In the genomic region with DNA sequence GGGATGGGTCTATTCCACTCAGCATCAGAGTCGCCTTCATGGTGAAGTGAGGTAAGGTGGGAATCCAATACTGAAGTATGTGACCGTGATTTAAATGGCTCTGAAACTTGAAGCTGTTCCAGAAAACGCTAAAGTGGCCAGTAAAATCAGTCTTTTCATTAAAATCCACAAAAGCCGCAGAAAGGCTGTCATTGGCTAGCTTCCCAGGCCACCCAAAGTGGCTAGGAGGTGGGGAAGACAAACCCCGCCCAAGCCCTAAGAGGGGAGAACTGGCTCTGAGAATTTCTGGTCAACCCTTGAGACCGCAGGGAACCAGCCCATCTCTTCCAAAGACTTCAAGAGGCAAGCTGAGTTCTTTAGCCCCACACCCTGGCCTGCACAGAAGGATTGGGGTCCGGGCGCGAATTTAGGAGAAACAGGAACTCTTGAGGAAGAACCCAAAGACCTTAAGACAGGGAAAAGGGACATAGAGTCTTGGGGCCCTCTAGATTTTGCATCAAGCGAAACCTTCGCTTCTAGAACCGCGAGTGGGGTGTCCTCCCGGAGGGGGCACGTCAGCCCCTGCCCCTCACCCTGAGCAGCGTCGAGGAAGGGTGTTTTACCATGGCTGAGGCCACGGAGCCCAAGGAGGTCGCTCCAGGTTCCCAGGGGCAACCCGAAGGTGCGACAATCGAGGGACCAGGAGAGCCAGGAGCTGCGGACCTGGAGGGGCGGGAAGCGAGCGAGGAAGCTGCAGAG, we compare ENCODE assay signal across 9 mouse cellular contexts. TPM values are rescaled to one million over a fixed set of nuclear protein-coding genes. Genes with fewer than 3 reads are reported as not detected.
DNase-seq lines count a peak whose midpoint lies in the region; ATAC-seq and TF ChIP-seq lines count a peak whose summit lies in the region.
"Had no signal": no experiment of that assay in that cellular context is flagged by ENCODE, and none has a peak within 500 bp of the region (broad histone marks: within the 10 kb centered on the region; RNA-seq: fewer than 3 reads in every experiment).

No protein-coding gene starts in this region.

- H3K79me2 ChIP-seq in heart, adult 2 months (replicated peaks; ENCODE audit: control insufficient read depth, insufficient read depth, low read length), result no peaks in the 10 kb centered on the region

- H3K4me1 ChIP-seq in heart, adult 2 months (ENCODE audit: control insufficient read depth, insufficient read depth, low read length), result no peaks in the 10 kb centered on the region
- H3K4me1 ChIP-seq in ES-Bruce4 (ENCODE audit: control insufficient read depth, insufficient read depth, low read length), result no peaks in the 10 kb centered on the region
- H3K4me1 ChIP-seq in hindbrain, embryonic 10.5 days (replicated peaks), result peaks cover 17% of the 10 kb centered on the region
- H3K4me1 ChIP-seq in lung, embryonic 16.5 days (replicated peaks; ENCODE audit: control insufficient read depth, insufficient read depth, low read length), result peaks cover 19% of the 10 kb centered on the region
- H3K4me1 ChIP-seq in cerebellum, adult 2 months (ENCODE audit: control insufficient read depth, insufficient read depth, low read length), result no peaks in the 10 kb centered on the region

- no peak for TF ChIP-seq CTCF in heart, adult 2 months (IDR thresholded peaks at IDR 0.05)
- TF ChIP-seq CTCF in ES-Bruce4 (IDR thresholded peaks at IDR 0.05; ENCODE audit: low read depth, low read length), result no peak
- no peak for TF ChIP-seq CTCF in cerebellum, adult 2 months (IDR thresholded peaks at IDR 0.05; ENCODE audit: borderline replicate concordance, insufficient read depth, low read depth, low read length)

- no peaks in the 10 kb centered on the region for H3K9me3 ChIP-seq in ES-Bruce4 (replicated peaks; ENCODE audit: control insufficient read depth, insufficient read depth, low read length, poor library complexity, severe bottlenecking)
- no peaks in the 10 kb centered on the region for H3K9me3 ChIP-seq in hindbrain, embryonic 10.5 days
- no peaks in the 10 kb centered on the region for H3K9me3 ChIP-seq in lung, embryonic 16.5 days (ENCODE audit: control insufficient read depth, low read length)

- intact Hi-C loops in heart, adult 2 months (cut with DNase I), result no loop called here

- no peak overlapping the region for H3K9ac ChIP-seq in heart, adult 2 months (ENCODE audit: low read depth, low read length)
- peak overlapping the region; percentile 69 for H3K9ac ChIP-seq in ES-Bruce4 (ENCODE audit: low read depth, poor library complexity, severe bottlenecking)
- H3K9ac ChIP-seq in lung, embryonic 16.5 days (ENCODE audit: low read length), result peak overlapping the region; percentile 77

- H3K27me3 ChIP-seq in heart, adult 2 months (ENCODE audit: control insufficient read depth, insufficient read depth, low read length), result peaks cover 11% of the 10 kb centered on the region
- H3K27me3 ChIP-seq in ES-Bruce4 (ENCODE audit: control insufficient read depth, insufficient read depth, low read length, poor library complexity, severe bottlenecking), result 0 out of 2 replicates have a peak, but pooled peaks cover 9% of the 10 kb centered on the region
- H3K27me3 ChIP-seq in hindbrain, embryonic 10.5 days (ENCODE audit: insufficient read depth, poor library complexity, severe bottlenecking), result peaks cover 61% of the 10 kb centered on the region
- H3K27me3 ChIP-seq in lung, embryonic 16.5 days (ENCODE audit: control insufficient read depth, insufficient read depth, low read depth, low read length), result peaks cover 22% of the 10 kb centered on the region
- H3K27me3 ChIP-seq in cerebellum, adult 2 months (ENCODE audit: control insufficient read depth, insufficient read depth, low read length), result peaks cover 2% of the 10 kb centered on the region; the same call in 1 of the 2 replicates

- H3K27ac ChIP-seq in heart, adult 2 months, result no peak overlapping the region
- H3K27ac ChIP-seq in ES-Bruce4 (ENCODE audit: insufficient read depth, low read length), result no peak overlapping the region
- H3K27ac ChIP-seq in hindbrain, embryonic 10.5 days, result peak overlapping the region; percentile 76
- peak overlapping the region; percentile 93 for H3K27ac ChIP-seq in lung, embryonic 16.5 days (ENCODE audit: low read length)
- H3K27ac ChIP-seq in cerebellum, adult 2 months (ENCODE audit: insufficient read depth, low read length), result no peak overlapping the region

- H3K36me3 ChIP-seq in heart, adult 2 months (ENCODE audit: control insufficient read depth, insufficient read depth, low read length), result no peaks in the 10 kb centered on the region
- no peaks in the 10 kb centered on the region for H3K36me3 ChIP-seq in ES-Bruce4 (ENCODE audit: control insufficient read depth, insufficient read depth, low read length, poor library complexity, severe bottlenecking)
- H3K36me3 ChIP-seq in hindbrain, embryonic 10.5 days, result no peaks in the 10 kb centered on the region
- H3K36me3 ChIP-seq in lung, embryonic 16.5 days (ENCODE audit: control insufficient read depth, insufficient read depth, low read length), result no peaks in the 10 kb centered on the region

- ATAC-seq in lung, embryonic 16.5 days (ENCODE audit: low read depth), result peak; percentile 81

- WGBS in heart, adult 2 months, result 21% methylated on average over 26 of the region's 26 CpGs
- whole genome bisulfite sequencing in hindbrain, embryonic 10.5 days, result 9% methylated on average over 26 of the region's 26 CpGs
- WGBS in lung, embryonic 16.5 days, result 6% methylated on average over 26 of the region's 26 CpGs
- WGBS in cerebellum, adult 2 months, result 14% methylated on average over 26 of the region's 26 CpGs

- DNase-seq in heart, adult 2 months, result no peak
- no peak for DNase-seq in heart, adult 11 months
- no peak for DNase-seq in hindbrain, embryonic 10.5 days (ENCODE audit: low spot score)
- no peak for DNase-seq in spleen, postnatal 10 days (ENCODE audit: low spot score in 2 of 2)
- DNase-seq in layer of hippocampus, adult 8-10 months (ENCODE audit: low spot score in 2 of 2), result no peak
- DNase-seq in cerebellum, adult 2 months, result no peak
- DNase-seq: layer of hippocampus, adult 9-11 months had no signal

- no peak for TF ChIP-seq POLR2A in heart, adult 2 months (IDR thresholded peaks at IDR 0.05; ENCODE audit: insufficient read depth, low read depth, low read length)
- TF ChIP-seq POLR2A in ES-Bruce4 (IDR thresholded peaks at IDR 0.05; ENCODE audit: insufficient read depth, low read length), result no peak
- TF ChIP-seq POLR2A in cerebellum, adult 2 months (IDR thresholded peaks at IDR 0.05; ENCODE audit: borderline replicate concordance, insufficient read depth, low read length), result no peak

- peak overlapping the region; percentile 37; the same call in 1 of the 2 replicates for H3K4me3 ChIP-seq in heart, adult 2 months
- peak overlapping the region; percentile 56 for H3K4me3 ChIP-seq in ES-Bruce4 (ENCODE audit: low read depth, low read length)
- peak overlapping the region; percentile 63 for H3K4me3 ChIP-seq in hindbrain, embryonic 10.5 days
- peak overlapping the region; percentile 68 for H3K4me3 ChIP-seq in lung, embryonic 16.5 days (ENCODE audit: low read length)
- no peak overlapping the region for H3K4me3 ChIP-seq in cerebellum, adult 2 months (replicated peaks; ENCODE audit: insufficient read depth, low read depth, low read length)

- TF ChIP-seq EP300 in heart, adult 2 months (IDR thresholded peaks at IDR 0.05; ENCODE audit: insufficient read depth, low read depth, low read length), result no peak
- TF ChIP-seq EP300 in ES-Bruce4 (IDR thresholded peaks at IDR 0.05; ENCODE audit: insufficient read depth, low read depth, low read length), result no peak

- peak overlapping the region; percentile 87 for H3K4me2 ChIP-seq in lung, embryonic 16.5 days (ENCODE audit: low read depth, low read length)

RNA-seq across cellular contexts. Expression of gene Clic6, which starts 12.5 kb away (rescaled TPM):
- under 1 TPM; 0.07 to 0.18 TPM for total RNA-seq in heart, adult 2 months (2021)
- polyA plus RNA-seq in heart, adult 2 months (2012; rRNA removed), result 0.09 and 0.92 TPM in 2 replicates
- 5.5 and 6.8 TPM in 2 replicates for polyA plus RNA-seq in ES-Bruce4 (2011; ENCODE audit: insufficient read depth, insufficient read length, low read depth, missing spikeins)
- 5.4 and 9.3 TPM in 2 replicates for polyA plus RNA-seq in hindbrain, embryonic 10.5 days (2016; fragmentation: Nextera tagmentation; extraction: Ambion mirVana)
- polyA plus RNA-seq in lung, embryonic 16.5 days (2015; fragmentation: Nextera tagmentation; extraction: Ambion mirVana), result 15.7 and 16.4 TPM in 2 replicates
- total RNA-seq in layer of hippocampus, adult 8-10 months (2022), result 1 to 10 TPM in 3 of 4 experiments, under 1 TPM in 1; 0.72 to 2.5 (median 2.4) TPM
- polyA plus RNA-seq in cerebellum, adult 2 months (2012; rRNA removed), result 7.9 and 14.7 TPM in 2 replicates

RNA-seq across cellular contexts. Expression of gene Rcan1, which starts 27.4 kb away (rescaled TPM):
- 100 to 1,000 TPM in 1 of 2 experiments, 10 to 100 TPM in 1; 63.0 to 112 TPM for total RNA-seq in heart, adult 2 months (2021)
- polyA plus RNA-seq in heart, adult 2 months (2012; rRNA removed), result 40.7 and 61.8 TPM in 2 replicates
- polyA plus RNA-seq in ES-Bruce4 (2011; ENCODE audit: insufficient read depth, insufficient read length, low read depth, missing spikeins), result 37.2 and 42.8 TPM in 2 replicates
- 39.3 and 39.6 TPM in 2 replicates for polyA plus RNA-seq in hindbrain, embryonic 10.5 days (2016; fragmentation: Nextera tagmentation; extraction: Ambion mirVana)
- 57.7 and 61.2 TPM in 2 replicates for polyA plus RNA-seq in lung, embryonic 16.5 days (2015; fragmentation: Nextera tagmentation; extraction: Ambion mirVana)
- 10 to 100 TPM; 42.4 to 47.6 (median 45.9) TPM for total RNA-seq in layer of hippocampus, adult 8-10 months (2022)
- polyA plus RNA-seq in cerebellum, adult 2 months (2012; rRNA removed), result 32.1 and 35.8 TPM in 2 replicates

Comparison
In these comparisons a context has a peak if more than half of its experiments do, and no peak if none do; other contexts are left out.
1. H3K27ac ChIP-seq: peak in hindbrain, embryonic 10.5 days (single experiment) and lung, embryonic 16.5 days (single experiment); none in heart, adult 2 months (single experiment), ES-Bruce4 (single experiment) and cerebellum, adult 2 months (single experiment).